Mouse (Mus musculus) erythroblast, embryonic 14.5 days (primary cell): ENCODE measurements around the gene Lyl1. TPM values are rescaled to one million over a fixed set of nuclear protein-coding genes. Genes with fewer than 3 reads are reported as not detected.

ENCODE experiments used
- H3K27me3 ChIP-seq: 2 replicates; pipeline ENCODE4 v1.6.1; 2012; ENCODE audit warnings: inconsistent platforms; ENCODE audit not compliant: control insufficient read depth
- H3K36me3 ChIP-seq: 2 replicates; pipeline ENCODE4 v1.6.1; 2012; ENCODE audit warnings: mild to moderate bottlenecking, inconsistent platforms; ENCODE audit not compliant: control insufficient read depth
- H3K4me1 ChIP-seq: 2 replicates; pipeline ENCODE4 v1.6.1; 2012; ENCODE audit warnings: inconsistent platforms; ENCODE audit not compliant: control insufficient read depth
- H3K4me3 ChIP-seq: replicated peaks from 2 replicates; pipeline ENCODE3; 2012; ENCODE audit warnings: moderate library complexity, mild to moderate bottlenecking, inconsistent platforms
- H3K9me3 ChIP-seq: 2 replicates; pipeline ENCODE4 v1.6.1; 2012; ENCODE audit warnings: low read length, inconsistent platforms, mixed read lengths; ENCODE audit not compliant: control insufficient read depth
- GATA1 ChIP-seq: IDR thresholded peaks from 2 replicates; pipeline ENCODE4 v1.6.1; 2012; ENCODE audit warnings: low read length, inconsistent platforms, mixed read lengths
- TAL1 ChIP-seq: IDR thresholded peaks from 3 replicates; pipeline ENCODE4 v1.6.1; 2012; ENCODE audit warnings: low read length, inconsistent platforms, mixed read lengths
- polyA plus RNA-seq: library from polyadenylated mRNA; stranded (reverse); fragments of >175 nt; gene quantifications from 2 replicates; pipeline ENCODE4 v1.2.3, GENCODE M21; 2012

The Lyl1 gene
- polyA plus RNA-seq, 1 experiment: 61.4 TPM

- Histone ChIP-seq H3K9me3 (peaks cover 3% of the 10 kb centered on the region), H3K4me3 (peak overlapping the region; percentile 67), H3K27me3 (no peaks in the 10 kb centered on the region), H3K4me1 (peaks cover 100% of the 10 kb centered on the region), H3K36me3 (peaks cover 87% of the 10 kb centered on the region)
- TF ChIP-seq TAL1: no peak
- no peak for TF ChIP-seq GATA1
Measured at GRCm38 (mm10) chr8:84725246-84725940, 24.1 kb downstream of the Lyl1 start.

- peak overlapping the region; percentile 67 for H3K4me3 ChIP-seq
- peaks cover 3% of the 10 kb centered on the region for H3K9me3 ChIP-seq
- H3K36me3 ChIP-seq: peaks cover 83% of the 10 kb centered on the region
- TF ChIP-seq GATA1 (no peak), TAL1 (no peak)
- H3K4me1 ChIP-seq: peaks cover 100% of the 10 kb centered on the region
- no peaks in the 10 kb centered on the region for H3K27me3 ChIP-seq
Measured at GRCm38 (mm10) chr8:84725941-84726259, 24.6 kb downstream of the Lyl1 start.

- no peaks in the 10 kb centered on the region; the same call in 1 of the 2 replicates for H3K27me3 ChIP-seq
- no peak for TF ChIP-seq TAL1
- TF ChIP-seq GATA1: no peak
- H3K36me3 ChIP-seq: peaks cover 81% of the 10 kb centered on the region
- H3K4me3 ChIP-seq: no peak overlapping the region
- H3K4me1 ChIP-seq: peaks cover 100% of the 10 kb centered on the region
- peaks cover 3% of the 10 kb centered on the region for H3K9me3 ChIP-seq
Measured at GRCm38 (mm10) chr8:84728474-84728873, 27.2 kb downstream of the Lyl1 start.

GRCm38 (mm10) chr8:84729921-84730362 lies 28.7 kb downstream of the Lyl1 start:
- peaks cover 3% of the 10 kb centered on the region for H3K9me3 ChIP-seq
- H3K4me1 ChIP-seq: peaks cover 100% of the 10 kb centered on the region
- peaks cover 67% of the 10 kb centered on the region for H3K36me3 ChIP-seq
- peak overlapping the region; percentile 63 for H3K4me3 ChIP-seq
- no peaks in the 10 kb centered on the region; the same call in 1 of the 2 replicates for H3K27me3 ChIP-seq
- no peak for TF ChIP-seq GATA1
- no peak for TF ChIP-seq TAL1

GRCm38 (mm10) chr8:84730541-84731370 lies 29.5 kb downstream of the Lyl1 start:
- Histone ChIP-seq H3K9me3 (peaks cover 3% of the 10 kb centered on the region), H3K4me3 (peak overlapping the region; percentile 63), H3K27me3 (no peaks in the 10 kb centered on the region; the same call in 1 of the 2 replicates), H3K36me3 (peaks cover 59% of the 10 kb centered on the region), H3K4me1 (peaks cover 97% of the 10 kb centered on the region)
- TF ChIP-seq GATA1 (peak; percentile 95), TAL1 (peak; percentile 96)

- Histone ChIP-seq H3K27me3 (no peaks in the 10 kb centered on the region; the same call in 1 of the 2 replicates), H3K9me3 (peaks cover 3% of the 10 kb centered on the region), H3K4me1 (peaks cover 96% of the 10 kb centered on the region), H3K4me3 (peak overlapping the region; percentile 63), H3K36me3 (peaks cover 51% of the 10 kb centered on the region)
- no peak for TF ChIP-seq TAL1
- TF ChIP-seq GATA1: no peak
Measured at GRCm38 (mm10) chr8:84731371-84732177, 30.3 kb downstream of the Lyl1 start.

GRCm38 (mm10) chr8:84732545-84732944 lies 31.3 kb downstream of the Lyl1 start:
- Histone ChIP-seq H3K27me3 (no peaks in the 10 kb centered on the region; the same call in 1 of the 2 replicates), H3K4me1 (peaks cover 96% of the 10 kb centered on the region), H3K9me3 (peaks cover 3% of the 10 kb centered on the region), H3K36me3 (peaks cover 41% of the 10 kb centered on the region), H3K4me3 (no peak overlapping the region)
- no peak for TF ChIP-seq GATA1
- no peak for TF ChIP-seq TAL1

- peaks cover 37% of the 10 kb centered on the region for H3K36me3 ChIP-seq
- peaks cover 96% of the 10 kb centered on the region for H3K4me1 ChIP-seq
- TF ChIP-seq GATA1 (no peak), TAL1 (no peak)
- peaks cover 3% of the 10 kb centered on the region for H3K9me3 ChIP-seq
- H3K4me3 ChIP-seq: no peak overlapping the region
- peaks cover 3% of the 10 kb centered on the region; the same call in 1 of the 2 replicates for H3K27me3 ChIP-seq
Measured at GRCm38 (mm10) chr8:84732996-84733395, 31.7 kb downstream of the Lyl1 start.

- Histone ChIP-seq H3K36me3 (peaks cover 28% of the 10 kb centered on the region), H3K27me3 (peaks cover 11% of the 10 kb centered on the region), H3K4me3 (no peak overlapping the region), H3K9me3 (peaks cover 3% of the 10 kb centered on the region), H3K4me1 (peaks cover 96% of the 10 kb centered on the region)
- TF ChIP-seq GATA1 (no peak), TAL1 (no peak)
Measured at GRCm38 (mm10) chr8:84733959-84734358, 32.7 kb downstream of the Lyl1 start.
